Mouse (Mus musculus): ENCODE results near the gene Kif26b.

GRCm38 (mm10) chr1:178728256-178728655 lies 199.3 kb downstream of the Kif26b start:
- TF ChIP-seq CTCF (IDR thresholded peaks at IDR 0.05; ENCODE audit: insufficient read depth, low read depth, low read length) (no peak), POLR2A (IDR thresholded peaks at IDR 0.05; ENCODE audit: insufficient read depth, low read depth, low read length) (no peak)
